Mouse (Mus musculus): ENCODE measurements around the gene Pou2f1. TPM values are rescaled to one million over a fixed set of nuclear protein-coding genes. Genes with fewer than 3 reads are reported as not detected.
A peak's percentile ranks its signal among the peaks of the same experiment; 100 is the strongest.

Gene Pou2f1
- polyA plus RNA-seq, 1 experiment: 21.2 TPM

DNA sequence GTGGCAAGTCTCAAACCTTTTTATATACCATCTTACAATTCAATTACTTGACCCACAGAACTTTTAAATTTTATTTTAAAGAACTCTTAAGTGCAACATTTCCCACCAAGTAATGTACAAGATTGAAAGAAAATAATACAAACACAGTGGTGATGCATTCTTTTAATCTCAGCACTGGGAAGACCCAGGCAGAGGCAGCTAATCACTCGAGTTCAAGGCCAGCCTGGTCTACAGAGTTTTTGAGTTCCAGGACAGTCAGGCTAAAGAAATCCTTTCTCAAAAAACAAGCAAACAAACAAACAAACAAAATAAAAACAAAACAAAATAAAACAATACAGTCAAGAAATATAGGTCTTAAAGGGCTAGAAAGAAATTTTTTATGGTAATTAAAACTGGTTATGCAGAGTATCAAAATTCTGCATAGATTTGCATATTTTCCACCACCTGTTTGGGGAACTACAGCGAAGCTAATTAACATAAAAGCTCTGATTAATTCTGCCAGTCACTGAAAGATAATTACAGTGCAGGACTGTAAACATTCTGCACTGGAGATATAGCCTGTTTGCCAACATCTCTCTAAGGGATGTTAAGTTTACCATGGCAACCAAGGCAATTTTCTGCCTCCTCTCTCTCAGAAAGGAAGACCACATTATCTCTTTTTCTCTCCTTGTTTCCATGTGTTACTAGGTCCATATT, 88.6 kb downstream of the Pou2f1 start:
- DNase-seq (ENCODE audit: low read depth): peak; percentile 91
- TF ChIP-seq CTCF (IDR thresholded peaks at IDR 0.05; ENCODE audit: borderline replicate concordance, extremely low read depth, insufficient read depth, insufficient read length) (no peak), POLR2A (IDR thresholded peaks at IDR 0.05; ENCODE audit: borderline replicate concordance, extremely low read depth, insufficient read depth, insufficient read length, poor library complexity, severe bottlenecking) (no peak)

DNA sequence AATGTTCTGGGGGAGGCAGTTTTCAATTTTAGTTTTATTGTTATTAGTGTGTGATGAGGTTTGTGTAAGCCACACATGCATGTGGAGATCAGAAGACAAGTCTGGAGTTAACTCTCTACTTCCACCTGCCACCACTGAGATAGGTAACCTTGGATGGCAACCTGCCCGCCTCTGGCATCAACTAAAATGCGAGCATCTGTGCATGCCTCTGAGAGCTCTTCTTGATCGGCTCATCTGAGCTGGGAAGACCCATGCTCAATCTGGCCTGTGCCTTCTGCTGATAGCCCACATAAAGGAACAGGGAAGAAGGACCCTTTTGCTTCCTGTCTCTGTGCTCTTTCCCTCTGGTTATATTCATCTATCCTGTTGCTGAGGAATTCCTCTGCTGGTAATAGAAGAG, 93.0 kb downstream of the Pou2f1 start:
- TF ChIP-seq POLR2A (IDR thresholded peaks at IDR 0.05; ENCODE audit: borderline replicate concordance, extremely low read depth, insufficient read depth, insufficient read length, poor library complexity, severe bottlenecking): no peak
- no peak for TF ChIP-seq CTCF (IDR thresholded peaks at IDR 0.05; ENCODE audit: borderline replicate concordance, extremely low read depth, insufficient read depth, insufficient read length)
- DNase-seq (ENCODE audit: low read depth): no peak

DNA sequence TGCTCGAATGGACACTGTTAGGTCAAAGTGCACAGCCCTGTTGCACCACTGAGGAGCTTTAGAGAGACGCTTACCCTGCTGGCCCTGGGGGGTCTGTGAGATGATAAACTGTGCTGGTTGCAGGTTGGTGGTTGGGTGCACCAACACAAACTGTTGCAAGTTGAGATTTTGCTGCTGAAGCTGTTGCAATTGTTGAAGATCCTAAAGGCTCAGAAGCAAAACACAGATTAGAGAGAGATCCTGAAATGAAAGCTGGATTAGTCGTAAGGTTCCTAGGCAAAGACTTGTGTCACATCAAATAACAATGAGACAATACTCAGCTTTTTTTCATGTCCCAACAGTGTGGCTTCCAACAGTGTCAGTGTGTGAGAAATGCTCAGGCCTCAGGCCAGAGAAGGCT, 93.7 kb downstream of the Pou2f1 start:
- no peak for DNase-seq (ENCODE audit: low read depth)
- no peak for TF ChIP-seq CTCF (IDR thresholded peaks at IDR 0.05; ENCODE audit: borderline replicate concordance, extremely low read depth, insufficient read depth, insufficient read length)
- TF ChIP-seq POLR2A (IDR thresholded peaks at IDR 0.05; ENCODE audit: borderline replicate concordance, extremely low read depth, insufficient read depth, insufficient read length, poor library complexity, severe bottlenecking): no peak

DNA sequence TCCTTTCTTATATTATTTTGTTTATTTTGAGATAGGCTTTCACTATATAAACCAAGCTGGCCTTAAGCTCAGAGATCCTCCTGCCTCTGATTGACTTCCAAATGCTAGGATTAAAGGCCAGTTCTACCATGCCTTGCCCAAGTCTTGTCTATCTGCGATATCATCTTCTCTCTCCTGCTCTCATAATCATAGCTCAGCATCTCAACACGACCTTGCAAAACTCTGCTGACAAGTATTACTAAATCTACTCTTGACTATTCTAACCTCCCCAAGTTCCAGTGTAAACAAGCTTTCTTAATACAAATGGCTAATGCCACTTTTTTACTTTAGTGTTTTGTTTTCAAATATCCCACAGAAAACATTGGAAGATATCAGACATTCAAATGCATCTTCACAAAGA, 94.3 kb downstream of the Pou2f1 start:
- no peak for TF ChIP-seq CTCF (IDR thresholded peaks at IDR 0.05; ENCODE audit: borderline replicate concordance, extremely low read depth, insufficient read depth, insufficient read length)
- TF ChIP-seq POLR2A (IDR thresholded peaks at IDR 0.05; ENCODE audit: borderline replicate concordance, extremely low read depth, insufficient read depth, insufficient read length, poor library complexity, severe bottlenecking): no peak
- DNase-seq (ENCODE audit: low read depth): no peak

DNA sequence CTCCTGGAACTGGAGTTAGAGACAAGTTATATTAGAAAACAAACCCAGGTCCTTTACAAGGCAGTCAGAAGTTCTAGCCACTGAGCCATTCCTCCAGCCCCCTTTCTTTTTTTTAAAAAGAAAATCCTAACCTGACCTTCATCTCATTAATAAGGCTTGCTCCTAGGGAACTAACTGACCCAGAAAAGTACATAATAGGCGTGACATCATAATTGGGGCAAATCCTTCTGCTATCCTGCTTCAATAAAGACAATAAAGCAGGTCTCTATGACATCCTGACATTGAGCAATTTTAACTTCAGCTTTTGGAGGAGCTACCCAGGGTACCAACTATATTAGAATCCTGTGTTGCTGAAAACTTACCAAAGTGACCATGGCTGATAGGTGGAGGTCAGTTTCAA, 98.9 kb downstream of the Pou2f1 start:
- no peak for TF ChIP-seq CTCF (IDR thresholded peaks at IDR 0.05; ENCODE audit: borderline replicate concordance, extremely low read depth, insufficient read depth, insufficient read length)
- no peak for TF ChIP-seq POLR2A (IDR thresholded peaks at IDR 0.05; ENCODE audit: borderline replicate concordance, extremely low read depth, insufficient read depth, insufficient read length, poor library complexity, severe bottlenecking)

DNA sequence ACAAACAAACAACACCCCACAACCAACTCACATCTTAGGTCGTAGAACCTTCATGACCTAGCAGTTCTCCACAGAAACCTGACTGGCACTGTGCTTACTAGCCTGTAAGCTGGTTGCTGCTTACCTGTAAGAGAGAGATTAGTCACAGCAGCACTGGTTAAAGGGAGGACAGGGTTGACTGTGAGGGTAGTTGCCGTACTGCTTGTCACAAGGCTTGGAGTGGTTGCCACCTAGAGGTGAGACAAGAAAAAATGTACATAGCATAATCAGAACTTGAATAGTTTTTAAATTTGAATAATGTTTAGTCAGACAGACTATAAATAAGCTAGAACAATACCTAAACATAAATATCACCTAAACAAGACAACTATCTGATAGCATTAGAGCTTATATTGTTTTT, 110.8 kb downstream of the Pou2f1 start:
- DNase-seq (ENCODE audit: low read depth): no peak
- TF ChIP-seq CTCF (IDR thresholded peaks at IDR 0.05; ENCODE audit: borderline replicate concordance, extremely low read depth, insufficient read depth, insufficient read length) (no peak), POLR2A (IDR thresholded peaks at IDR 0.05; ENCODE audit: borderline replicate concordance, extremely low read depth, insufficient read depth, insufficient read length, poor library complexity, severe bottlenecking) (no peak)

More for the DNA sequence above, 98.9 kb downstream of the Pou2f1 start:
- no peak for DNase-seq (ENCODE audit: low read depth)

DNA sequence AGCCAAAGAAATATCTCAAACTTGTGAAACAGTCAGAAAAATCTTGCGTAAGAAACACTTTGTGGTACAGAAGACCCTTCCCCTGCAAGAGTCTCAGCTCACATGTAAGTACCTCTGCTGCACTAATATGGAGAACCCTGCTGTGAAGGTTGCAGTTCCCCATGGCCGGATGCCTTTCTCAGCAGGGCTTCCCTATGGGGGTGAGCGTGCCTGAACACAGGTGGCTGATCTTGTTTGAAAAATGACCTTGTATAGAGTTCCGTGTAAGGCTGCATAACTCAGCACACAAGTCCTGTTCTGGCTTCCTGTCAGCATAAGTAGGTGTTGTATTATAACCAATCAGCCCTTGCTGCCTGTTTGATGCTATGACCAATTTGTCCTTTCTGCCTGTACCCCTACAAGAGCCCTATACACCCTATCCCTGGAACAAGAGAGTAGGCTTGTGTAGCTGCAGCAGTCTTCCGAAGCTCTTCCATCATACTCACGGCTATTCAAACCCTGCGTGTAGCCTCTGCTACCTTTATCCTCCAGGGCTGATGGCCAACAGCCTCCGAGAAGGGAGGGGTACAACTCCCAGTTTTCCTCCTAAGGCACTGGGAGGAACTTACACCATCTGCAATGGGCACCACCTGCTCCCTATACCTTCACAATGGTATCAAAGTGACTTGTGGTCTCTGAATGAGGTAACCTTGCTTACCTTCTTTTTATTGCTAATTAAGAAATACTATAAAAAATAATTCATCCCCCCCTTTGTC, 120.2 kb downstream of the Pou2f1 start:
- no peak for DNase-seq (ENCODE audit: low read depth)
- TF ChIP-seq CTCF (IDR thresholded peaks at IDR 0.05; ENCODE audit: borderline replicate concordance, extremely low read depth, insufficient read depth, insufficient read length) (no peak), POLR2A (IDR thresholded peaks at IDR 0.05; ENCODE audit: borderline replicate concordance, extremely low read depth, insufficient read depth, insufficient read length, poor library complexity, severe bottlenecking) (no peak)

DNA sequence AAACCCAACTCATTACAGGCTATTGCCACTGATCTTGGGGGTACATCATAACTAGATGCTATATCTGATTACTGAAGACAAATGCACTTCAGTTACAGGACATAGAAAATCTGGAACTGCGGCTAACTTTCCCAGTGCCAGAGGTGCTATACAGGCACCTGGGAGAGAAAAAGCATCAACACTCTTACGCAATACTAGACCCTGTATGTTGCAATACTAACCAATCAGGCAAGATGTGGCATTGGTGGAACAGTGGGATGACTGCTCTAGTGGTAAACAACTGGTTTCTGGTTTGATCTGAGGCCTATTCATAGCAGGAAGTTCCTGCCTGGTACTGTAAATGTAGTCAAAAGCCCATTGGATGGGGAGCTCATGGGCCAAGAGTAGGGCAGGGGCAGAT, 123.7 kb downstream of the Pou2f1 start:
- TF ChIP-seq CTCF (IDR thresholded peaks at IDR 0.05; ENCODE audit: borderline replicate concordance, extremely low read depth, insufficient read depth, insufficient read length) (no peak), POLR2A (IDR thresholded peaks at IDR 0.05; ENCODE audit: borderline replicate concordance, extremely low read depth, insufficient read depth, insufficient read length, poor library complexity, severe bottlenecking) (no peak)
- no peak for DNase-seq (ENCODE audit: low read depth)

DNA sequence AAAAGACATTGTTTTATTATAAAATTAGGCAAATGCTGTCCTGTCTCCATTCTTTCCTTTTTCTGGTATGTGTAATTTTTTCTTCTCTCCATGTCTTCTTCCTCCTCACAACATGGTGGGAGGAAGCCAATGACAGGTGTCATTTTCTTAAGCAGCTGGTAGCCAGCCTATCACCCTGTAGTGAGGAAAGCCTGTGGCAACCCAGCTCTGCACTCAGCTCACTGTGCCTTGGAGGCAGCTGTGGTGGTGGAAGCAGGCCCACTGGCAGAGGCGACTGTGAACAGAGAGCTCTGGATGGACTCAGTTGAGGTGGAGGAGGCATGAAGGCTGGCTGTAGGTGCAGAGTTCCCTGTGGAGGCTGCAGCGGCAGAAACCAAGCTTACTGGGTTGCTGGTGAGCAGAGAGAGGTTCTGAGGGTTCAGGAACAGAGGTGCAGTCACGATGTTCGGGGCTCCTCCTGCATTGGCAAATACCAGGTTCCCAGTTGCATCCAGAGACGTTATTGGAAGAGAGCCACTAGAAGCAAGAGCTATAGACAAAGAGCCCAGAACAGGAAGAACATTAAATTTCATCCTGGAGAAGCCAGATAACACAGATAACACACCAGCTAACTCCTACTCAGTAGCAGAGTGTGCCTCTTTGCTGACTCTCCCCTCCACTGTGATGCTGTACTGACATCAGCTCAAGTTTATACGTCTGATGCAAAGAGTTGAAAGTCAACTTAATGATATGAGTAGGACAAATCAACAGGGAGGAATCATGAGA, 126.8 kb downstream of the Pou2f1 start:
- no peak for TF ChIP-seq POLR2A (IDR thresholded peaks at IDR 0.05; ENCODE audit: borderline replicate concordance, extremely low read depth, insufficient read depth, insufficient read length, poor library complexity, severe bottlenecking)
- TF ChIP-seq CTCF (IDR thresholded peaks at IDR 0.05; ENCODE audit: borderline replicate concordance, extremely low read depth, insufficient read depth, insufficient read length): no peak
- DNase-seq (ENCODE audit: low read depth): no peak

DNA sequence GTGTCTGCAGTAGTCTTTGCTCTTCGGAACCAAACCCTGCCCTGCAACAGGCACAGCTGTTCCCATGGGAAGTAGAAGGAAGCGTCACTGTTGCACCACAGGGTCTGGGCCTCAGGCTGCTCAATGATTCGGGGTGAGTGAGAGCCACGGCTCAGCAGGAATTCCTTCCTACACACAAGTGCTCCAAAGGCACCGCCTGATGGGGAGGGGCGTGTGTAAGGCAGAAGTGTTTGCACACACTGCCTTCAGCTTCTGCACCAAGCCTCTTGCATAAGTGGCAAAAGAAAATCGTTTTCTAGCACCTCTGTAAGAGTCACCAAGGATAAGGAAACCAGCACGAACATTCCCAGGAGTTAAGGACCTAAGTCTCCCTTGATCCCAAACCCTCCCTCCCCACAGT, 127.8 kb downstream of the Pou2f1 start:
- TF ChIP-seq POLR2A (IDR thresholded peaks at IDR 0.05; ENCODE audit: borderline replicate concordance, extremely low read depth, insufficient read depth, insufficient read length, poor library complexity, severe bottlenecking): no peak
- peak; percentile 17 for DNase-seq (ENCODE audit: low read depth)

DNA sequence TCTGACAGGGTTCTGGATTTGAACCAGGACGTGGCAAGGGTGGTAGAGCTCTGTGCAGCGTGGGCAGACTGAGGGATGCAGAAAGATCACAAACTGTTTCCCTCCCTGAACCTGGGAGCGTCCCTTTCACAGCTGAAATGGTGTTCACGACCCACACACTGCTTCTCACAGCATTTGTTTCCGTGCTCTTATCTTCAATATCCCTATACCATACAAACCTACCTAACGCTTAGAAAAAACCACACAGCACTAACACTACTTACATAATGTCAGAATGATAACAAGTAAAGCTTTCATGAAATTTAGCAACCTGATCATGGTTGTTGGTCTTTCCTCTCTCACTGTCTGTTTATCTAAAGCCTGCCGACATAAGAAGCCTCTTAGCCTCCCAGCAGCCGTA, 133.8 kb downstream of the Pou2f1 start:
- TF ChIP-seq POLR2A (IDR thresholded peaks at IDR 0.05; ENCODE audit: borderline replicate concordance, extremely low read depth, insufficient read depth, insufficient read length, poor library complexity, severe bottlenecking) (no peak), CTCF (IDR thresholded peaks at IDR 0.05; ENCODE audit: borderline replicate concordance, extremely low read depth, insufficient read depth, insufficient read length) (no peak)

More for the DNA sequence above, 133.8 kb downstream of the Pou2f1 start:
- DNase-seq (ENCODE audit: low read depth): no peak
